Mouse (Mus musculus) c-Kit-positive CD71-positive TER-119-positive erythroid progenitor cells, embryonic 14.5 days (primary cell): ENCODE results near the gene Cadm1.

Experiments used
- DNase-seq: peaks from one replicate; pipeline ENCODE4 v3.0.0-alpha.2; 2013; ENCODE audit warnings: low spot score

Gene Cadm1

GRCm38 (mm10) chr9:47741751-47742150 is 211.8 kb downstream of the Cadm1 start:
- DNase-seq = no peak

DNA sequence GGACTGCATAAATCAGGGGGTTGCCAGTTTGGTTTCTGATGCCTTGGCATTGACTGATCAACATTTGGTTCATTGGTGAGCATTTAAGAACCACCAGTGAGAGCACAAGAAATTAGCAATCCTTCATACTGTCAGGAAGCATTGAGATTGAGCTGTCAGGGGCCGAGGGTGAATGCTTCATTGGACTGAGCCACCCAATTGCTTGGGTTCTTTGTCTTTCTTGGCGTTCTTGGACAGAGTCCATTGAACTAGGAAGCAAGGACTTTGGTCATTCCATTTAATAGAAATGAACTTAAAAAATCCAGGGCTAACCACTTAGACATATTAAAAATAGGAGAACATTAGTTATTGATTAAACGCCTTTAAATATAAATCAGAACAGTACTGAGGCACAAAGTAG is 214.9 kb downstream of the Cadm1 start:
- no peak for DNase-seq

DNA sequence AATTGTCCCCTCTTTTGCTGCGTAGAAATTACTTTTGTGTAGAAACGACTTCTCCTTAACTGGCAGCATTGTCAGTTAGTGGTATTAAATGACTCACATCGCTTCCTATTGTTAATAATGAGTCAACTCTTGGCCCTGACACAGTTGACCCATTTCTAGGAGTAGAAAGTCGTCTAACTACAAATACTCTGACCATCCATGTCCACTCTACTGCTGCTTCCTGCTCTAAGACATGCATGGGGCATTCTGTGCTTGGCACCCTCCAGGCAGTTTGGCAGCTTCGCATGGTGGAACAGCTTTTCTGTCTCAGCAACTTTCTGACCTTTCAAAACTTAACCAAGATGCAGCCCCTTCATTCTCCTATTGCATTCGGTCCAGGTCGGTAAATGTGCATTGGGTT is 215.7 kb downstream of the Cadm1 start:
- no peak for DNase-seq

GRCm38 (mm10) chr9:47749160-47749559 is 219.2 kb downstream of the Cadm1 start:
- no peak for DNase-seq

DNA sequence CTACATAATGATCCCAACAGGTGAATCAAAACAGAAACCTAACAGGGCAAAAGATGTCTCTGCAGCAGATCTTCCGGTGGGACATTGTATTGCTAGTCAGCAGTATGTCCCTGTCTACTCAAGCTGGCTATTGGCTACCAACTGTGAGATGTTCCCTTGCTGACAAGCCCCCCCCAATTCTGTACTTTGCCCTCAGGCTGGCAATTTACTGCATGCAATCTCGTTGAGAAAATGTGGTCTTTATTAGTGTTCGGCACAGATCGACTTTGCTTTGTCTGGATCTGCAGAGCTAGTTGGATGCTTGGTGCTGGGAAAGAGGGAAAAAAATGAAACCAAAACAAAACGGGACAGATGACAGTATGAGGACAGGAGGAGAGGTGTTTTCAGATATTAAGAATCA is 222.5 kb downstream of the Cadm1 start:
- DNase-seq = no peak

DNA sequence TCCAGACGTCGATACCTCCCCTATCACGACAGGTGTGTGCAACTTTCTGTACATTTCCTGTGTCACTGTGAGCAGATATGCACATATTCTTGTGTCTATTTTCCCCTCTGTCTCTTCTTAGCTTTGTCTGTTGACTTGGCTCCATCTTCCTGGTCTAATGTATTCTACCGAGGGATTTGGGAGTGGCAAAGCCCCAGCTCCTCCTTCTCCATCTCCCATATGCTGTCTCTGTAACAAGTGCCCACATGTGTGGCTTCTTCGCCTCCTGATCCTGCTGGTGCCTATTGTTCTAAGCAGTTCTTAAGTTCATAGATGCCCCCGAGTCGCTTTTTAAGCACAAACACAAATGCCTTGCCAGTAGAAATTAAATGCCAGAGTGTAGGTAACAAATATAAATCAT is 223.2 kb downstream of the Cadm1 start:
- DNase-seq = no peak

- DNase-seq = no peak
Measured at GRCm38 (mm10) chr9:47755119-47755518, 225.1 kb downstream of the Cadm1 start.

DNA sequence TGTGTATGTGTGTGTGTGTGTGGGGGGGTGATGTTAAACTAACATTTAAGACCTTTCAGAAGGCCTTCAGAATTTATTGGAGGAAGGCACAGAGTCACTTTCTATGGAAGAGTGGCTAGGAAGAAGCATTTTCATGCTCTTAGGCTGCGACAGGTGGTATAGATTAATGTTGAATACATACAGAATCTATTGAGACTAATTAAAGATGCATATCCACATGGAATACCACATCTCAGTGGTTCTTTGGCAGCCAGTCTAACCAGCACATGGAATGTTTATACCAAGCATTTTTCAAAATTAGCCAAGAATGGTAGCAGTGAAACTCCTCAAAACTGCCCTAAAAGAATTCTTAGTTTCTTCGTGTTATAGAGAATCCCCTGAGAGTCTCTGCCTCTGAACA is 227.8 kb downstream of the Cadm1 start:
- no peak for DNase-seq

DNA sequence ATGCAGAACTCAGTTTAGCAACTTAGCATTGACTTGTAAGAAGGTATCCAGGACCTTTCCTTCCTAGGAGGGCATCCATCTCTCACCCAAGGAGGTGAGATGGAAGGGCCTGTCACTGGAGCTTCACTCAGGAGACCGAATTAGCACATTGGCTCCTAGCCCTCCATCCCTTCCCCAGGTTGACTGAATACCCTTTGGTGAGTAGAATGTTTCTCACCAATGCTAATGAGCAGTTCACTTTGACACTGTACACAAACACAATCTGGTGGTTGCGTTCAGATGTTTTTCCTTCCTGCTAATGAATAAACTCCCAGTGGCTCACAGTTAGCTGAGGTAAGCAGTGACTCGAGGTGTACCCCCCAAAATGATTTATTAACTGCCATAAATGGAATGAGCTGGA is 228.3 kb downstream of the Cadm1 start:
- DNase-seq = no peak

- DNase-seq = no peak
Measured at GRCm38 (mm10) chr9:47759807-47760206, 229.8 kb downstream of the Cadm1 start.

- DNase-seq = no peak
Measured at GRCm38 (mm10) chr9:47761601-47762000, 231.6 kb downstream of the Cadm1 start.

DNA sequence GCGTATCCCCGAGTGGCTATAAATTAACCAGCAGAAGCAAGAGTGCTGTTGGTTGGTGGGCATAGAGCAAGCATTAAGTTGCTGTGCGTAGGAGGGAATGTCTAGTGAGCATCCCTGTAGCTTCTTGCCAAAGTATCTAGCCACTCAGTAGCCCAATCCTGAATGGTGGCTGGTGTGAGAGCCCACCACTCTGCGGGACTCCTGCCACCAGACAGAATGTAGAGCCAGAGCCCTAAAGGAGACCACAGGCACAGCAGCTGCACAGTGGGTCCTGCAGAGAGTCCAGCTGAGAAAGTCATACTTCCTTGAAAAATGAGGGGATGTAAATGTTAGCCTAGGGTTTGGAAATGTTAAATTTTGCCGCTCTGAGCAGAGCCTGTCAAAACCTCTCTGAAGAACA is 232.9 kb downstream of the Cadm1 start:
- no peak for DNase-seq

- DNase-seq = no peak
Measured at GRCm38 (mm10) chr9:47764920-47765319, 234.9 kb downstream of the Cadm1 start.

DNA sequence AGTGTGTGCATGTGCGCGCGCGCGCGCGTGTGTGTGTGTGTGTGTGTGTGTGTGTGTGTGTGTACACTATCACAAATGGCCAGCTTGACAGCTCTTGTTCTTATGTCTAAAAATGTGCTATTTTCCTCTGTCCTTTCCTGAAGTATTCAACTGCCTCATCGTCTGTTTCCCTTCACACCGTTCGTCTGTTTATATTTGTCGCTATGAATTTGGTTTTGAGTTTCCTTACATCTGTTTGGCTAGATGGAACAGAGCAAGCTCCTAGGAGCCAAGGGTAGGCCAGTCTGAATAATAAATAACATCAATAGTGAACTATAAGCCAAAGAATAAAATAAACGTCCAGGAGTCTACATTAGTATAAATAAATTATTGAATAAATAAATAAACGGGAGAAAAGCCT is 235.3 kb downstream of the Cadm1 start:
- DNase-seq = no peak

- DNase-seq = no peak
Measured at GRCm38 (mm10) chr9:47766342-47766741, 236.4 kb downstream of the Cadm1 start.

DNA sequence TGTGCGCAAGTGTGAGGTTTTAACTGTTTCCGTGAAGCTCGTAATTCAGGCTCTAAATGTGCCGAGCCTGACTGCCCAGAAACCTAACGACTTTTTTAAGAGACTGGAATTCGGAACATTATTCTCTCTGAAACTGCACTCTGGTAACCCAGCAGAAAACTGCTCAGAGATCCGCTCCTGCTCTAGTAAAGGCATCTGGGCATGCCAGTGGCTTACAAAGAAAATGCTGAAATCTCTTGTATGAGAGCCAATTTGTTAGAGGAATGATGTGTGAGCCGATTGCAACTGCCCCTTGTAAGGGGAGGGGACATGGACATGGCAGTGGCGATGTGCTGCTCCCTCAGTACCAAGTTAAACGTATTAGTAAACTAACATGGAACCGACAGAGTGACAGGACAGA is 240.9 kb downstream of the Cadm1 start:
- no peak for DNase-seq

DNA sequence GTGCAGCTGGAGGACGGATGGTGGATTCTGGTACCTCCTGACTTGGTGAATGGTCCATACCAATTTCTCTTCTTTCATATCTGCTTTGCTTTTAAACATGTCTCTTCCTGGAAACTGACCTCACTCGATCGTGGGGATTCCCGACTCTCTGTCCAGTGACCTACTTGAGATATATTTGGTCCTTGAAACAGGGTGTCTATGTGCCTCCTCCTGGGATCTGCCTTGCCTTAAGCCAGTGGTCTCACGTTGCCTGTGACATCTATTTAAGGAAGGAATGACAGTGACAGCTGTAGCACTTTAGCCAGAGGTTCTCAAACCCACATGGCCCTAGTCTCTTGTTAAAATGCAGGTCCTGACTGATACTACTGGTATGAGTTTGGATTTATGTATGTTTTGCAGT is 242.0 kb downstream of the Cadm1 start:
- DNase-seq = no peak

DNA sequence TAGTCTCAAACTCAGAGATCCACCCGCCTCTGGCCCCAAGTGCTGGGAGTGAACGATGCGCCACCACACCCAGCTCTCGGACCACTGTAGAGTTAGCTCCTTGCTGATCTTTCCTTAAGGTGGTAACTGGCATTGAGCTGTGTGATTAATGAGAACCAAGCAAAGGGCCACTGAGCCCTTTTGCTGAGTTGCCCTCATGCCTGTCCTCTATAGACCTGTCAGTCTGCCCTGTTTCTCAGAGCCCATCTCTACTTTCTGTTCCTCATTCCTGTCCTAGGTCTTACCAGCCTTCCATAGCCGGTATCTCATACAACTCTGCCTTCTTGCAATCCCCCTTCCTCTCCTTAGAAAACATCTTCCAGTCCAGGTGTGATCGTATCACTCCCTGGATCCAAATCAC is 242.8 kb downstream of the Cadm1 start:
- no peak for DNase-seq

DNA sequence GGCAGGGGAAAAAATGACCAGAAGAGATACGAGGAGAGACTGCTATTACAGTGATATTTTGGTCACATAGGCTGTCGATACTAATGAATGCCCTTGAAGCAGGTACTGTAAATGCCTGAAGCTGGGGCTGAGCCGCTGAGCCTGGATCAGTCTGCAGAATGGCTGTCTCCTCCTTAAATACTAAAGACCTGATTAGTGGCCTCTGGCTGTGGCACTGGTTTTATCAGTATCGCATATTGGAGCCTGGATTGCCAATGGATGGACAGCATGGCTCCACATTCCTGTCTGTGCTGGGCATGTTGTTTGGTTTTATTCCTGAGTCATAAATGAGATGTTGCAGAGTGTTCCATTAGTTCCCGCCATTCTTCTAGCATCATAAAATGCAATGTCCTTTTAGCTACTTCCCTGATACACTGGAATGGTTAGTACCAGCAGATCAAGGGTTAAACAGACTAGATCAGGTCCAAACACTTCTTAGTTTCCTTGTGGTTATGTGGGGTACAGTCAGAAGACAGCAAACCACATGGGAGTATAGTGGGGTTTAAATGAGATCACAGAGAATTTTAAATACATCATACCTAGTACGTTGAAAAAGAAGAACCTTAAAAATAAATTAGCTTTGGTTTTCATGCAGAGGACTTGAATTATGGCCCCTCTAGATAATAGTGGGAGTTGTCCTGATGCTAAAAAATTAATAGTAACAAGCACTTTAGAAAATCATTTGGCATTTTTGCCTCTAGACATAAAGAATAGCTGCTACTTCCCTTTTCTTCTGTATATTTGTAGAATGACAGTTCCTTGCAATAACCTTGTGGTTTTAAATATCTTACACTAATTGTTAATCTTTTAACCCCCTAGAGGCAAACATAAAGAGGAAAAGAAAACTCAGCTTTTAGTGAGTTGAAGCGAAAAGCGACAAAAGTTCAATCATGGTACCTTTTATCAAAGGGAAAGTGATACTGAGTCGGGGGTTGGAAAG is 247.3 kb downstream of the Cadm1 start:
- DNase-seq = no peak

GRCm38 (mm10) chr9:47778438-47778837 is 248.5 kb downstream of the Cadm1 start:
- no peak for DNase-seq

DNA sequence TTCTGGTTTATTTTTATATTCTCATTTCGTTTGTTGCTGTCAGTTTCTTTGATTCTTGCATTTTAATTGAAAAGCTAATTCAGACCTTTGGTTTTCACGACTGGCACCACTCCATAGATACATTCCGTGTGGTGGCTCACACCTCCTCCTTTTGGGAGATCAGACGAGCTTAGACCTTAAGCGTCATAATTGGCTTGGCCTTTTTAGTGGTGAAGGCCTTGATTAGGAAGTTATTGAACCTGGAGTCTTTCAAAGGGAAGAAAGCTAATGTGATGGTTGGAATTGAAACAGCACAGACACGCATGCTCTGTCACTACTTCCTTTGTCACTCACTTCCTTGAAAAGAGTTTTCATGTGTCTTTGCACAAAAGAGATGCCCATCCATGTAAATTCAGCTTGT is 249.3 kb downstream of the Cadm1 start:
- no peak for DNase-seq

DNA sequence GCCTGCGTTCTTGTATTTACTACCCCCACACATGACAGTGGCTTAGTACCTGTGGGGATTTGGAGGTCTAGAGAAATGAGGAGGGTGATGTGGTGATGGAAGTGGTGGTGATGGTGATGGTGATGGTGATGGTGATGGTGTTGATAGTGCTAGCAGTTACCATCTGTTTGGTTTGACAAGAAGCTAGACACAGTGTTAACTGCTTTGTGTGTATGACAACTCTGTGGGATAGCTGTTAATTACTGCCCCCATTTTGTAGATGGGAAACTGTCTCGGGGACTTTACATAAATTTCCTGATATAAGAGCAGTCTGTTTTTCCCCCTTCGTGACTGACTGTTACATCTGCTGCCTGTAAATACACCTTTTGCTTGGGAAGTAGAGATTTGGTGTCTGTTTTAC is 256.7 kb downstream of the Cadm1 start:
- DNase-seq = no peak

GRCm38 (mm10) chr9:47798478-47798877 is 268.5 kb downstream of the Cadm1 start:
- DNase-seq = no peak

DNA sequence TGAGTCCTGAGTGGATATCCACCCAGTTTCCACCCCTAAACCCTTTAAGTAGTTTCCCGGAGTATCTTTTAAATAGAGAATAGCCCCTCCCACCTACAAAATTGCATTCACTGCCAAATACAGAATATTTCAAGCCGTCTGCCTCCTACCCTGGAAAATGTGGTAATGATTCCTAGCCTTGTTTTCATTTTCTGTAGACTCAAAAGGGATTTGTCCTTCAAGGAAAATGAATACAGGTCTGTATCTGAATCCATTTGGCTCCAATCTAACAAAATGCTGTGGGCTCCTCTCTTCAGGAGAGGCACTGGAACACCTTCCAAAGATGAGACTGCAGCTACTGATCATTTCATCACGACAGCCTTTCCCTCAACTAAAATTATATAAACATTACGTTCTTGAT is 271.3 kb downstream of the Cadm1 start:
- no peak for DNase-seq
